Mouse (Mus musculus) spleen, adult 2 months (tissue): ENCODE data around the gene Larp1. TPM values are rescaled to one million over a fixed set of nuclear protein-coding genes. Genes with fewer than 3 reads are reported as not detected.
A peak's percentile ranks its signal among the peaks of the same experiment; 100 is the strongest.

Experiments
- DNase-seq, 2 experiments: peaks; one replicate each; pipeline versions ENCODE4 v3.0.0 to v3.0.0-alpha.2; 2012 to 2021; ENCODE audit warnings: low spot score in 2 of 2, low read depth in 1 of 2
- H3K27ac ChIP-seq: fragments of 200-500 bp; 2 replicates; pipeline ENCODE4 v1.5.1; 2012; ENCODE audit warnings: low read length, inconsistent platforms; ENCODE audit not compliant: insufficient read depth
- H3K27me3 ChIP-seq: fragments of 200-500 bp; 2 replicates; pipeline ENCODE4 v1.6.1; 2012; ENCODE audit warnings: mild to moderate bottlenecking, moderate library complexity, low read length, inconsistent platforms; ENCODE audit not compliant: control insufficient read depth, insufficient read depth
- H3K36me3 ChIP-seq: fragments of 200-500 bp; 2 replicates; pipeline ENCODE4 v1.6.1; 2012; ENCODE audit warnings: mild to moderate bottlenecking, low read length, inconsistent platforms; ENCODE audit not compliant: control insufficient read depth, insufficient read depth
- H3K4me1 ChIP-seq: fragments of 200-500 bp; 2 replicates; pipeline ENCODE4 v1.6.1; 2011; ENCODE audit warnings: inconsistent platforms; ENCODE audit not compliant: control insufficient read depth, insufficient read depth, insufficient read length
- H3K4me3 ChIP-seq: fragments of 200-500 bp; 2 replicates; pipeline ENCODE4 v1.5.1; 2011; ENCODE audit warnings: mild to moderate bottlenecking, inconsistent platforms; ENCODE audit not compliant: insufficient read depth, insufficient read length; ENCODE audit errors: extremely low read depth
- CTCF ChIP-seq: fragments of 200-500 bp; IDR thresholded peaks from 2 replicates; pipeline ENCODE4 v1.5.1; 2011; ENCODE audit warnings: mild to moderate bottlenecking, inconsistent platforms; ENCODE audit not compliant: insufficient read depth, insufficient read length, insufficient replicate concordance; ENCODE audit errors: extremely low read depth
- POLR2A ChIP-seq: fragments of 200-500 bp; IDR thresholded peaks from 2 replicates; pipeline ENCODE4 v1.6.1; 2011; ENCODE audit warnings: low read depth, low read length, inconsistent platforms
- WGBS: fragments of 180-500 bp; shearing (Covaris S2); methylation state at CpG from one replicate; pipeline ENCODE4 v1.1.7; 2018; 5-methylcytosine and 5-hydroxymethylcytosine counted together
- polyA plus RNA-seq: library from polyadenylated mRNA; depleted of rRNA; stranded (reverse); fragments of >200 nt; gene quantifications from 2 replicates; pipeline ENCODE4 v1.2.3, GENCODE M21; 2012

Larp1 gene
- polyA plus RNA-seq, 1 experiment = 26.3 TPM

DNA sequence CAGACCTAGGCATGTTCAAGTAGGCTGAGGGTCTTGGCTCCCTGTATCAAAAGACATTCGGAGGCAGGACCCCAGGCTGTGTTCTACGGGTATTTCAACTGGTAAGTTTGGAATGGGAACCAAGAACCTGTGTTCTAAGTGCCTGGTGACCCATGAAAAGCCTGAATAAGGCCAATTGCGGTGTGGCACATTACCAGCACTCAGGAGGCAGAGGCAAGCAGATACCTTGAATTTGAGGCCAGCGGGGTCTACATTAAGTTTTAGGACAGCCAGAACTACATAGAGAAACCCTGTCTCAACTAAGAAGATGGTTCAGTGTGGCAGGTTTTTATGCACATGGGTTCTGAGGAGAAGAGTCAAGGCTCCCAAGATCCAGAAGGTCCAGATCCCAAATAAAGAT, 56.2 kb downstream of the Larp1 start:
- 85% methylated on average over 4 of the region's 4 CpGs for WGBS
- no peaks in the 10 kb centered on the region for H3K27me3 ChIP-seq
- peaks cover 5% of the 10 kb centered on the region; the same call in 1 of the 2 replicates for H3K36me3 ChIP-seq
- DNase-seq = no peak
- no peak overlapping the region for H3K4me3 ChIP-seq
- no peak overlapping the region for H3K27ac ChIP-seq
- TF ChIP-seq CTCF (no peak), POLR2A (no peak)
- H3K4me1 ChIP-seq = no peaks in the 10 kb centered on the region

DNA sequence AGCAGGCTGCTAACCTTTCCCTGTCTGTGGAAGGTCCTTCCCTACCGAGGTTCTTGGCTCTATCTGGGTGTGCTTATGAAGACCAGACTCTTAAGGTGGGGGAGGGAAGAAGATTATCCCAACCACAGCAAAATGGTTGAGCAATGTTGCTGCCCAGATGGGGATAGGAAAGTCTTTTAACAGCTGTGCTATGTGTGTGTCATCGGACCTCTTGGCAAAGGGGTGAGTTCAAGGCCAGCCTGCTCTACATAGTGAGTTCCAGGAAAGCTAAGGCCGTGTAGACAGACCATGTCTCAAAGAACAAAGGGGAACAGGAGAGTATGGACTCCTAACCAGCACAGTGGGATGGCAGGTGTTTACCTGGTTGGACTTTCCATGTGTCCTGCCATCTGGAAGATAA, 64.1 kb downstream of the Larp1 start:
- TF ChIP-seq POLR2A (no peak), CTCF (no peak)
- no peaks in the 10 kb centered on the region for H3K4me1 ChIP-seq
- no peak overlapping the region for H3K27ac ChIP-seq
- H3K27me3 ChIP-seq = no peaks in the 10 kb centered on the region
- H3K36me3 ChIP-seq = no peaks in the 10 kb centered on the region
- DNase-seq = no peak
- WGBS = 78% methylated on average over 3 of the region's 3 CpGs
- no peak overlapping the region for H3K4me3 ChIP-seq

DNA sequence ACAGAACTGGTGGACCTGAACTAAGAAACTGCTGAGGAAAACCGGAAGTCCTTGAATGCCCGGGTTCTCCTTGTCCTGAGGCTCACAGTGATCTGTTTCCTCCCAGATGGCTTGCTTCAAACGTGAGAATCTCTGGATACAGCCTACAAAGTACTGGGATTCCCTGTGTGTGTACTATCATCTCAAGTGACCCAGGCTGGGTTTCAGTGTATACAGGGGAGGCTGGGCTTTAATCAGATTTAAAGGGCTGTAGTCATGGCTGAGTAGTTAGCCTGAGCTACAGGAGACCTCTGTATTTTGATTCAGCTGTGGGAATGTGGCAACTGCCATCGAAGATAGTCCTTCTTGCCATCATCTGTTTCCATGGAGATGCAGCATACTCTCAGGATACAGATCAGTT, 68.4 kb downstream of the Larp1 start:
- DNase-seq = no peak
- no peaks in the 10 kb centered on the region for H3K4me1 ChIP-seq
- no peaks in the 10 kb centered on the region for H3K36me3 ChIP-seq
- no peaks in the 10 kb centered on the region for H3K27me3 ChIP-seq
- TF ChIP-seq POLR2A (no peak), CTCF (no peak)
- WGBS = 70% methylated on average over 4 of the region's 4 CpGs
- H3K4me3 ChIP-seq = no peak overlapping the region
- H3K27ac ChIP-seq = no peak overlapping the region

DNA sequence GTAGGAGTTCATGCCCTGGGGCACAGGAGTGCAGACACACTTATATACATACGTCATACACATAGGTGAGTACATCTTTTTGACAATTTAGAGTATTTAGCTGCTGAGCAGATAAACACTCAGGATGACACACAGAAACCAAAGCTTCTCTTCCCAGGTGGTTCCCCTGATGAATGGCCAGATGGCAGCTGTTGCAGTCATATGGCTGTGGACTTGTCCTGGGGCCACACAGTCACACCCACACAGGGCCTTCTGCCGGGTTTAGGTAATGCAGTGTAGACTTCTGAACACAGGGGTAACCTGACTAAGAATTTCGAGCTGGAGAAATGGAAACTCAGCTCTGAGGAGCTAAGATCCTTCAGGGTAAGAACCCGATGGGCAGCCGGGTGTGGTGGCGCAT, 72.9 kb downstream of the Larp1 start:
- Histone ChIP-seq H3K27me3 (no peaks in the 10 kb centered on the region), H3K4me1 (no peaks in the 10 kb centered on the region), H3K27ac (no peak overlapping the region), H3K4me3 (no peak overlapping the region), H3K36me3 (no peaks in the 10 kb centered on the region)
- TF ChIP-seq CTCF = no peak
- no peak for TF ChIP-seq POLR2A
- WGBS = 89% methylated on average over 6 of the region's 6 CpGs
- no peak for DNase-seq

DNA sequence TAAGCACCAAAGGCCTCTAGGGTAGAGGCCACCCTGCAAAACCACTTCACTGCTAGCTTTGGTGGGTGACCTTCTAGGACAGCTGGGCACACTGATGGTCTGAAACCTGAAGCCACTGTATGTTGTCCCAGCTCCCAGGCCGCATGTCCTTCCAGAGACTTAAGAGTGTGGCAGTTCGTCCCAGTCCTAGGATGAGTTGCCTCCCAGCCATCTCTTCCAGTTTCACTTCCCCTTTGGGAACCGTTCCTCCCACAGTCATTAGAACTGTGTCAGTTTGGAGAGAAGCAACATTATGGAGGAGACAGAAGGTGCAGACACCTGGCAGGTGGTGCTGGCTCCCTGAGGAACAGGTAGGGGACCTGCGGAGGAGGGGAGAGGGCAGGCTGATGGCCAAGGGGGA, 83.7 kb downstream of the Larp1 start:
- H3K27ac ChIP-seq = peak overlapping the region; percentile 36; the same call in 1 of the 2 replicates
- TF ChIP-seq CTCF = no peak
- no peak for TF ChIP-seq POLR2A
- H3K4me3 ChIP-seq = peak overlapping the region; percentile 15; the same call in 1 of the 2 replicates
- peaks cover 1% of the 10 kb centered on the region; the same call in 1 of the 2 replicates for H3K4me1 ChIP-seq
- no peaks in the 10 kb centered on the region for H3K36me3 ChIP-seq
- H3K27me3 ChIP-seq = no peaks in the 10 kb centered on the region
- 15% methylated on average over 4 of the region's 4 CpGs for WGBS
- no peak for DNase-seq

DNA sequence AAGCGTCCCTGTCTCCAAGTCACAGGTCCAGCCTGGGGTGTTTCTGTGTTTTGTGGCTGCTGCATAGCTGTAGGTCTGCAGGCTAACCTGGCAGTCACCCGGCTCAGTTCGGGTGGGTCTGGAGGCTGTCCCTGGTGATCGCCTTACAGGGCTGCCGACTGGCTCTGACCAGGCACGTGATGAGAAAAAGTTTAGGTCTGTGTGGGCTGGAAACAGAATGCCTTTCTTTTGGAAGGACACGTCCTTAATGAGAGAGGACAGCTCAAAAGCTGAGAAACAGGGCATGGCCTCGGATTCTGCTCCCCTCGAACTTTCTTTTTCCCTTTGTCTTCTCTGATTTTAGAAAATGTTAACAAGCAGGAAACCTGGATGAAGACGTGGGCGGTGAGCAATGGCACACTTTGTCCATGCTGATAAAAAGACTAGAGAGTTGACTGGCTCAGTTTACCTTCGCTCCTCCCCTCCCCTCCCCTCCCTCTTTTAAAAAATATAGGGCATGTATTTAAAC, 84.2 kb downstream of the Larp1 start, which contains the start of gene Gm12248:
Gene Gm12248, minus strand, starts transcription at position 114 of the 508 bp plus-strand sequence.
- DNase-seq = no peak

DNA sequence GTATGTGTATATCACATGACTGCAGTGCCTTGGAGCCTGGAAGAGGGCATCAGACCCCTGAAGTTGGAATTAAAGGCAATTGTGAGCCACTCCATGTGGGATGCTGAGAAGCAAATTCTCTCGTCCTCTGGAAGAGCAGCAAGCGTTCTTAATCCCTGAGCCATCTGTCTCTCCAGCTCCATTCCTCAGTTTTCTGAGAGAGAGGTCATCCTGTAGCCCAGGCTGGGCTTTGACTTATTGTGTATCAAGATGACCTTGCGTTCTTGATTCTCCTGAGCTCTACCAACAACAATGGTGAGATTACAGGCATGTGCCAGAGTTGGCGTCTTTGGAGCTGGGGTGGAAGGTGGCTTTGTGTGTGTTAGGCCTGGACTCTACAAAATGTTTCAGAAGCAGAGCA, 85.9 kb downstream of the Larp1 start:
- Histone ChIP-seq H3K36me3 (no peaks in the 10 kb centered on the region), H3K4me3 (no peak overlapping the region), H3K27ac (no peak overlapping the region), H3K27me3 (no peaks in the 10 kb centered on the region), H3K4me1 (peaks cover 3% of the 10 kb centered on the region; the same call in 1 of the 2 replicates)
- WGBS = 86% methylated on average over 4 of the region's 4 CpGs
- no peak for TF ChIP-seq POLR2A
- no peak for TF ChIP-seq CTCF
- DNase-seq = no peak

More for the DNA sequence above, 84.2 kb downstream of the Larp1 start, which contains the start of gene Gm12248:
- H3K4me1 ChIP-seq = peaks cover 3% of the 10 kb centered on the region; the same call in 1 of the 2 replicates
- 36% methylated on average over 12 of the region's 12 CpGs for WGBS
- no peak for TF ChIP-seq POLR2A
- TF ChIP-seq CTCF = no peak
- H3K27ac ChIP-seq = peak within 1 kb of the TSS; percentile 36; the same call in 1 of the 2 replicates
- no peaks in the 10 kb centered on the region for H3K36me3 ChIP-seq
- peak within 1 kb of the TSS; percentile 15; the same call in 1 of the 2 replicates for H3K4me3 ChIP-seq
- H3K27me3 ChIP-seq = no peaks in the 10 kb centered on the region
